Mouse (Mus musculus) megakaryocyte-erythroid progenitor cell, adult 5-6 weeks (primary cell): ENCODE measurements around the gene Uck1. TPM values are rescaled to one million over a fixed set of nuclear protein-coding genes. Genes with fewer than 3 reads are reported as not detected.
"Not testable (repeated sequence)": the region's sequence is repeated elsewhere in the genome, so short reads cannot be mapped to it uniquely, and the experiment has no call there.

Experiments
- ATAC-seq: replicated peaks from 2 replicates; pipeline ENCODE4 v1.8.0; 2016; ENCODE audit warnings: mild to moderate bottlenecking, inconsistent platforms; ENCODE audit not compliant: severe bottlenecking, poor library complexity, low FRiP score, low TSS enrichment
- total RNA-seq, 2 experiments: library from RNA; stranded (forward) in 1 of 2; stranded (reverse) in 1 of 2; fragments of 200-1000, 215-1000 nt in 1 of 2; fragments of >200 nt in 1 of 2; fragmentation: Nextera tagmentation in 1 of 2; gene quantifications; 2 replicates each; pipeline ENCODE4 v1.2.3; 2014 to 2017

The Uck1 gene
- total RNA-seq (2014; fragmentation: Nextera tagmentation) (47.2 and 72.7 TPM in 2 replicates), total RNA-seq (2017) (21.5 and 21.9 TPM in 2 replicates)

DNA sequence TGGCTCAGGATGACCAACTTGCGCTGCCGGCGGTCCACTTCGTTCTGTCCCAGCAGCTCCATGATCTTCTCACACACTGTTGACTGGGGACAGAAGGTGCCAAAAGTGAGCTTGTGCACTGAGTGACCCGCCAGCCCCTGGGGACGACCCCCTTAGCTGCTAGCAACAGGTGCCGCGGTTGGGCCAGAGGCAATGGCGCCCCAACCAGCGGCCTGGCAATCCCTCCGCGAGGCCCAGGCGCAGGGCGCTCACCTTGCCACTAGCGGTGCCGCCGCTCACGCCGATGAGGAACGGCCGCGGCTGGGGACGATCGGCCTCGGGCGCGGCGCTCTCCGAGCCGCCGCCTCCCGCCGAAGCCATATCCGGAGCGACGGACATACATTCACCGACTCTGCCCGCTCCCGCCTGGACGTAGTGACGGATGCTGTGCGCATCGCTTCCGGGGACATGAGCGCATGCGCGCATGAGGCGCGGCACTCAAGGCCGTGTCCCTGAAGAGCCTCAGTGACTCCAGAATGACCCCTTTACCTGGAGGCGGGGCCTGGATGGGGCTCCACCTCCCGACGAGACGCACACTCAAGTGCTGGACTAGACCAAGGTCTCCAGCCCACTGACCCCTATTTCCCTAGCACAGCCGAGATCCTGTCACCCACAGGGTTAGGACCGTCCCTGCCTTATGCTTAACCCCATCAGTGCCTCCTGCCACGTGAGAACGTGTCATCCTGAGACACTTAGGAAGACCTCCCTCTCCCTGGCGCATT lies at the start of gene Uck1:
Gene Uck1 (minus strand): TSS at position 503 of the 761 bp plus-strand sequence.
- peak; percentile 89 for ATAC-seq

DNA sequence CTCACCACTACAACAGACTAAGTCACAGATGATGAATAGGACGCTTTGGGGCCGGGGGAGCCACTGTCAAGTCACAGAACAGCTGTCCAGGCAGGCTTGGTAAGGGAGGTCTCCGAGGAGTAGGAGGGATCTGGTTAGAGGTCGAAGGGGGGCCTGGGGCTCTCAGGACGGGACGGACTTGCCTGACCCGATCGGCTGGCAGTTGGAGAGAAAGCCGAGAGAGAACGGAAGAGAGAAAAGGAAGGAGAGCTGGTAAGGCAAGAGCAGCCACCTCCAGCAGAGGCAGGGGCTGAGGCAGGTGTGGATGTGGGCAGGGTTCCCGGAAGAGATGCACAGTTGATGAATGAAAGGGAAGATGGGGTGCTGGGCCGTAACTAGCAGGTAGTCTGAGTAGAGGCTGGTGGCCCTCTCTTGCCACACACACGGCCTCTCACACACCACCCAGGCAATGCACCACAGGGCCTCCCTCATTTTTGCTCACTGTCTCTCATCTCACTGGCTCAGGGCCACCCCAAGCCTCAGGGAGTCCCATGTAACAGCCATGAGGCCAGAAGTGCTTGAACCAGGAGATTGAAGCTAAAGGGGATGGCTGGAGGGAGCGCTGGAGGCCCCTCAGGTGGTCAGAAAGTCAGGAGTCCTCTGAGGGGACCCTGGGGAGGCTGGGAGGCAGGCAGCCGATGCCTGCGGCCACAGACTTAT lies 49.1 kb upstream of the Uck1 start:
- no peak for ATAC-seq

DNA sequence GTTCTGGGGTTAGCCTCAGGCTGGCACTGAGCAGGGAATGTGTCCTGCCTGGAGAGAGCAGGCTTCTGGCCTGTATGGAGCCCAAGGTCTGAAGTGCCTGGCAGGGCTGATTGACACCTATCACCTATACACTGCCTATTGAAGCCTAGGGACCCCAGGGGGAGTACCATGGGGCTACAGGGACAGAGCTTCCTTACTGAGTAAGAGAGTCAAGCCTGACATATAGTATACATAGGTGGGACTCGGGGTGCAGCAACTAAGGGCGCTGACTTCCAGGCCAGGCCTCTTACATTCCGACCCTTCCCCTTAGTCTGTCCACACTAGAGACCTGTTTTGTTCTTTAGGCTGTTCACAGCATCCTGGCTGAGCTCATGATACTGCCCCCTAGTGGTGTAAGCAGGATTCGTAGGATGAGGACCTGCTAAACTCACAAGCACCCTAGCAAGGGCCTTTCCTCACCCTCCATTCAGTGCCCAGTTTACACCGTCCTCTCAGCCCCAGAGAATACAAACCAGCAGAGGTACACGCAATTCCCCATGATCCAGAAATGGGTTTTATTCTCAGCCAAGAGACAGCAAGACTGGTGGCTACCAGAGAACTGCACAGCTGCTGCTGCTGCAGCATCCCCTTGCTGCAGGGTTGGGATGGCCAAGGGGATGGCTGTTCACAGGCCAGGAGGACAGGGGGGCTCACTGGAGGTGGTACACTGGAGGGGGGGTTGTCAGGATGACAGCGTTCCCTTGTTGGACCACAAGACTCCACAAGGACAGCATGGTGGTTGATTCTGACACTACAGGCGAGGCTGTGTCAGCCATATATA lies 48.2 kb upstream of the Uck1 start:
- no peak for ATAC-seq

DNA sequence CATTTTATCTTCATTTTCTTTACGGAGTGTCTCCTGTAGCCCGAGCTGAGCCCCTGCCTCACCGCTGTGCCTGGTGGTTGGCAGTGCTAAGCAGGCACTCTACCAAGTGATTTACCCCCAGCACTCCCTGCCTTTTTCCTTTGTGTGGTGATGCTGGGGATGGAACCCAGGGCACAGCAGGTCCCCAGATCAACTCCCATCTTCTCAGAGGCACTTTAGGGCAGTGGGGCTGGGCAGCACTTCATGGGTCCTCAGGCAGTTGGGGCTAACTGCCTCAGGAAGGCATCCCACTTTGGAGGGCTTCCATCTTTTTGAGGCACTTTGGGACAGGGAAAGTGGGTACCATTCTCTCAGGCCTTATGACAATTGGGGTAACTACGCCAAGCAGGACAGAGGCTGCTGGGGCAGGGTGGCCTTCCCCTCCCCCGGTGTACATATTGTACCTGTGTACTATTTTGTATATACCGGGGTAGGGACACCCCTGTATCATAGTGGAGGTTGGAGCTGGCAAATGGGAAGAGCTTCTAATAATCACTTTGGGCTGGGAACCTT lies 47.4 kb upstream of the Uck1 start:
- ATAC-seq: no peak

GRCm38 (mm10) chr2:32306176-32306575 lies 46.2 kb upstream of the Uck1 start:
- no peak for ATAC-seq

DNA sequence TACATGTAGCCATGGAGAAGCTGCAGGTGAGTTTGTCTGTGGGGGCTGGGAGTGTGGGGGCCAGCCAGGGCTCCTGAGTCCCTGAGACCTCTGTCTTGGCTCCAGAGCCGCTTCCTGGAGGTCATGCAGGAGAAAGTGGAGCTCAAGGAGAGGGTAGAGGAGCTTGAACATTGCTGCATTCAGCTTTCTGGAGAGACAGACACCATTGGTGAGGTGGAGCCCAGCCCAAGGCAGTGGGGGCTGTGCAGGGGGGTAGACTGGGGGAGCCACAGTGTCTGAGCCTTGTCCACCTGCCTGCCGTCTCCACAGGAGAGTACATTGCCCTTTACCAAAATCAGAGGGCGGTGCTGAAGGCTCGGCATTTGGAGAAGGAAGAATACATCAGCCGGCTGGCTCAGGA lies 45.7 kb upstream of the Uck1 start:
- ATAC-seq: no peak

GRCm38 (mm10) chr2:32304145-32304832 lies 44.3 kb upstream of the Uck1 start:
- ATAC-seq: peak; percentile 72

GRCm38 (mm10) chr2:32302952-32303351 lies 43.0 kb upstream of the Uck1 start:
- 0 out of 2 replicates have a peak, but pooled peaks have one; percentile 39 for ATAC-seq

DNA sequence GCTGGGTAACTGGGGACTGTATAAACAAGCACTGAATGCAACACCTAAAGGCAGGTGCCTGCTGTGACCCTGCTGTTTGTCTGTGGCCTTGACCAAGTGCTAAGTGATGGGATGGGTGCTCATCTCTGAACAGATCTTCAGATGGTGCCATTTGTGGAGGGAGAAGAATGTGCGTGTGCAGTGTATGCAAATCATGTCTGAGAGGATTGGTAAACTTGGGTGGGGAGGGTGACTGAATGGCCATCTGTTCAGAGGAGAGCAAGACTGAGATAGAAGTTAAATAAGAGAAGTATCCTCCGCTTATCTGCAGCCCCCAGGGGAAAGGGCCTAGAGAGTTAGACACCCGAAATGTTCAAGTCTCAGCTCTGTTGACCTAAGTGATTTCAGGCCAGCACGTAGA lies 39.5 kb upstream of the Uck1 start:
- ATAC-seq: no peak

- not testable (repeated sequence) for ATAC-seq
Observed at GRCm38 (mm10) chr2:32295842-32296241, 35.9 kb upstream of the Uck1 start.

DNA sequence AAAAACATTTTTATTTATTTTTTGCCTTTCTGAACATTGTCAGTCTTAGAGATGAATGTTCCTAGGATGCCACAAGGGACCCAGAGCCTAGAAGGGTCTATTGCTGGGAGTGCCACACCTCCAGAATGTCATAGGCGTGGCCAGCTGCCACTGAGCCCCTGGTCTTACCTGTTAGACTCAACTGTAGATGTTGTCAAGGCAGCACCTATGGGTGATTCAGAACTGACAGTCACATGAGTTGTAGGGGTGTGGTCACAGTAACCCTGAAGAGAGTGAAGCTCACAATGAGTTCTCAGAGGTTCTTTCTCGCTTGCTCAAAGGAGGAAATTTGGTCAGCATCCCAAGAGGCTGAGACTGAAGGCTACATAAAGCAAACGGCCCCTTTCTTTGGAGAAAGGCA lies 35.3 kb upstream of the Uck1 start:
- no peak for ATAC-seq

DNA sequence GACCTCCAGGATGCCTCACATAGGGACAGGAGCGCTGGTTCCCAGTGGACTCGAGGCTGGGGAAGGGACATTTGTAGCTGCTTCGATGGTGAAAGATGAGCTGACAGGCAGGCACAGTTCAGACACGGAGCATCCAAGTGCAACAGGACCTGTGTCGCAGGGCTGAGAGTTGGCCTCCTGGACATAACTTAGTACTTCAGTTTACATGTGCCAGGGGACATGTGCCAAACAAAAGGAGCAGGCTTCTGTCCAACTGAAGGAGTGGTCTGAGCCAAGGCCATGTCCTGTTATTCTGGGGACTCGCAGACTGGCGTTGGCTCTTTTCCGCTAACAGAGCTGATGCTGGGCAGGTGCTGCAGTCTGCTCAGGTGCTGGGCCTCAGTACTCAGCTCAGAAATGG lies 34.4 kb upstream of the Uck1 start:
- ATAC-seq: no peak

DNA sequence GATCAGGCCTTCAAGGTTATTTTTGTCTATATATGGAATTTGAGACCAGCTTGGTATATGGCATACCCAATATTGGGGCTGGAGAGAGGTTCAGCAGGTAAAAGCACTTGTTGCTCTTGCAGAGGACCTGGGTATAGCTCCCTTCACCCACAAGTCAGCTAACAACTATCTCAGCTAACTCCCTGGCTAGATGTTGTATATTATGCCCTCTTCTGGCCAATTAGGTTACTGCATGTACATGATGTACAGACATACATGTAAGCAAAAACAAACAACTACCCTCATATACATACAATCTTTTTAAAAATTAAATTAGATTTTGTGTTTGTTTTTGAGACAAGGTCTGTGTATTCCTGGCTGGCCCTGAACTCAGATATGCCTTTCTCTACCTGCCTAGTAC lies 29.6 kb upstream of the Uck1 start:
- no peak; the same call in 1 of the 2 replicates for ATAC-seq

DNA sequence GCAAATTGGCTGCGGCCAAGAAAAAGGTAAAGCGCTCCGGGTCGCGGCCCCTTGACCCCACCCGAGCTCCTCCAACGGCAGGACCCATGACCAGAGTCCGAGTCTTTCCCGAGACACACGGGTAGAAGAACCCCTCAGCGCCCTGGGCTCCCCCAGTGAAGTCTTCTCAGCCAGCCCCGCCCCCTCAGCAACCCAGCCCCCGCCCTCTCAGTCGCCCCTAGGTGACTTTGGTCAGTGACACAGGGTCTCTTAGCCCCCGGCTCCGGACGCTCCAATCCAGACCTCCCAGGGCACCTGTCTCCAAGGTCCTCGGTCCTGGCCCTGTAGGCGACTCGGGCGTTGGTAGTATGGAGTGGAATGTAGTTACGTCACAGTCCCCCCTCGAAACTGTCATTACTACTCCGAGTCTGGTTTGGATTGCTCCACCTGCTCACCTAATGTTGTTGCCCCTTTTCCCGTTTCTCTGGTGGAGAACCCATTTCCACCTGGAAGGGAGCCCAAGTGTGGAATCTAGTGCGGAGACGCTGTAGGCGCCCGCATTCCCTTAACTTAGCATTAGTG lies 28.5 kb upstream of the Uck1 start:
- ATAC-seq: peak; percentile 50

DNA sequence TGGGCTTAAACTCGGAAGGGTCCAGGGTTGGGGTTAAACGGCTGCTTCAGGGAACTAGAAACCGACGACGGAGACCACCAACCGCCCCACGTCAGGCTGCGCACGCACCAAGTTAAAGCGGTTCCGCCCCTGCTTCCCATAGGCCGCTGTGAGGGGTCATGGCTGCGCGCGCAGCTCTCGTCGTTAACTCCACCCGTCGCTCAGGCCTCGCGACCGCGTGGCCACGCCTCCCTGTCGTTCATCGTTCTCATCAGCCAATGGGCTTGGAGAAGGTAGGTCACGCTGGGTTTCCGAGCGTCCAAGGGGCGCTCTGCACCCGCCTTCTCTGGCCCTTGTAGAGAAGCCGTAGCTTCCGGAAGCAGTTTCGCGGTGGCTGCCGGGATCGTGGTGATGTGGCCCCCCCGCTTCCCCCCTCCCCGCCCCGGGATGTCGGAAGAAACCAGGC lies 28.0 kb upstream of the Uck1 start, which contains the start of gene Swi5:
Gene Swi5 (minus strand): TSS at position 153 of the 445 bp plus-strand sequence.
- ATAC-seq: peak; percentile 98

GRCm38 (mm10) chr2:32287334-32287840 lies 27.4 kb upstream of the Uck1 start, which contains the start of gene Golga2:
Gene Golga2 (plus strand): TSS chr2:32287384.
- no peak for ATAC-seq

DNA sequence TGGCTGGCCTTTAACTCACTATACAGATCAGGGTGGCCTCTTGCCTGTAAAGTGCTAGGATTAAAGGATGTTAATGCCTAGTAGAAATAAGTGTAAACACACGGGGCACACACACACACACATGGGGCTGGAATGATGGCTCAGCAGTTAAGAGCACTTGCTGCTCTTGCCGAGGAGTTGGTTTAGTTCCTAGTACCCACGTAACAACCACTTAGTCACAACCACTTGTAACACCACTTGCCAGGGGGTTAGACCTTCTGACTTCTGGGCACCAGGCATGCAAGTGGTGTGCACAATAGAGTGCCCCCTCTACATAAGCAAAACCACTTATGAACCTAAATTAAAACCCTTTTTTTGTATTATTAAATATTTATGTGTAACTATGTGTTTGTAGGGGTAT lies 24.0 kb upstream of the Uck1 start:
- ATAC-seq: no peak

- ATAC-seq: peak; percentile 90
Observed at GRCm38 (mm10) chr2:32282727-32283126, 22.8 kb upstream of the Uck1 start.
